Mouse (Mus musculus): ENCODE measurements around the gene Wwox. TPM values are rescaled to one million over a fixed set of nuclear protein-coding genes. Genes with fewer than 3 reads are reported as not detected.

The Wwox gene
- total RNA-seq, 2 experiments from 2014 or later: 8.7 to 10.3 TPM

DNA sequence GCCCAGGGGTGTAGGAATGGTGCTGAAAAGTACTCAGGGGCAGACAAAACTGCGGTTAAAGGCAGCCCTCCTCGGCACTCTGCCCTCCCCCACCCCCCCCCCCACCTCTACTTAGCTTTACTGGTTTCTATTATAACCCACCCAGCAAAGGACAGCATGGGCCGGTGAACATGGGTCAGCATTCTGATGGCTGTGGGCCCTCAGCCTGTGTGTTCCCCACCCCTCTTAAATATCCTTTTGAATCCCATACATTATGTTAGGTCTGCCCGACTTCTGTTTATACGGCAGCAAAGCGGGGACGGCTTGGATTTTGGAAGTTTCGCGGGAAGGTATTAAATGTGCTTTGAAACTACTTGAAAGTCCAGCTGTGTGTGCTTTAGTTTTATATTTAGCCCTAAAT lies 722.1 kb downstream of the Wwox start:
- DNase-seq: no peak

DNA sequence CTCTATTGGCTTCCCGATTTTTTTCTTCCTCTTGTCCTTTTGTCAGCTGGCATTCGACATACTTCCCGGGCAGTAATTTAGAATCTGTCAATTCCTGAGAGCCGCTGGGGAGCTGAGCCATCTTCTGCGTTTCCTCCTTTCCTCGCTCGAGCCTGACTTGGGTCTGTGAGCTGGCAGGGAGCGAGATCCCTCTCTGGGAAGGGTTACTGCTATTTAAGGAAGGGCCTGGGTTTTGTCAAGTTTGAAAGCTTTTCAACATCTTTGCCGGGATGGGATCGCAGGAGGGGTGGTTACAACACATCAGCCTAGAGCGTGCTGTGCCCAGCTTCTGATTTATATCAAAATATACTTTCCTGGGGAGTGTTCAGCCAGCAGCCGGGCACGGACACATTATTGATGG lies 725.4 kb downstream of the Wwox start:
- no peak for DNase-seq

DNA sequence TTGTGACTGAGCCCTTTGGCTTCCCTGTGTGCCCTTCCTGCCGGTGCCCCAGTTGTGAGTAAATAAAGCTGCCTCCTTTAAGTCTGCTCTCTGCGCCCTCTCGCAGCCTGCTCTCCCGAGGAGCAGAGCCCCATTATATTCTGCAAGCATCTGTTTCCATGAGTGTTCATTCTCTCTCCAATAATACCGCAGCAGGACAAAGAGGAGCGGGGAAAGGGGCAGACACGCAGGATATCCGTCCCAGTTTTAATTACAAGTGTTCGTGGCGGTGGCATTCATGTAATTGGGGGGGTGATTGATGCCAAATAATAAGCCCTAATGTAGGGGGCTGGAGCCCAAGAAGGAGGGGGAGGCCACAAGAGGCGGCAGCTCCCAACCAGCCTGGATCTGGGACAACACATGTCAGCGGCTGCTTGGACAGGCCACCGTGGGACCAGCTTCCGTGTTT lies 734.2 kb downstream of the Wwox start:
- no peak for DNase-seq

DNA sequence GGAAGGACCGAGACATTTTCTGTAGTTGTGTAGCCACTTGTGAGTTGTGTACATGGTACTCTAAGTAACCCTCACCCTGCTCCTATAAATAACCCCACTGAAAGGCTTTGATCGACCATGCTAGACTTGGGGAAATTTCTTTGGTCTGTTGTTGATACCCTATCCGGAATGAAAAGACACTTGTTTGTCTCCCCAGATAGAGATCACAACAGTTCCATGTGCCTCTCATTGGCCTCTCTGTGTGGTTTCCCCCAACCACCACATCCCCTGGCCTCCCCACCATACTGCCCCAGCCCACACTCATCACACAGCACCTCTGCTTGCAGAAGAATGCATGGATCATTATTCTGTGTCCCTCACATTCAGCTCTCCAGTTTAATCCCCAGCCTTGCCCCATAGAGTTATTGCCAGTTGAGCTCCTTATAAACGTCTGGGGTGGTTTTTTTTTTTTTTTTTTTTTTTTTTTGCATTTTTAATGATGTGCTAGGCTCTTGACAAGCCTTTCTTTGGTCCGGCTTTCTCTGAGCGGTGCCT lies 746.0 kb downstream of the Wwox start:
- no peak for DNase-seq

DNA sequence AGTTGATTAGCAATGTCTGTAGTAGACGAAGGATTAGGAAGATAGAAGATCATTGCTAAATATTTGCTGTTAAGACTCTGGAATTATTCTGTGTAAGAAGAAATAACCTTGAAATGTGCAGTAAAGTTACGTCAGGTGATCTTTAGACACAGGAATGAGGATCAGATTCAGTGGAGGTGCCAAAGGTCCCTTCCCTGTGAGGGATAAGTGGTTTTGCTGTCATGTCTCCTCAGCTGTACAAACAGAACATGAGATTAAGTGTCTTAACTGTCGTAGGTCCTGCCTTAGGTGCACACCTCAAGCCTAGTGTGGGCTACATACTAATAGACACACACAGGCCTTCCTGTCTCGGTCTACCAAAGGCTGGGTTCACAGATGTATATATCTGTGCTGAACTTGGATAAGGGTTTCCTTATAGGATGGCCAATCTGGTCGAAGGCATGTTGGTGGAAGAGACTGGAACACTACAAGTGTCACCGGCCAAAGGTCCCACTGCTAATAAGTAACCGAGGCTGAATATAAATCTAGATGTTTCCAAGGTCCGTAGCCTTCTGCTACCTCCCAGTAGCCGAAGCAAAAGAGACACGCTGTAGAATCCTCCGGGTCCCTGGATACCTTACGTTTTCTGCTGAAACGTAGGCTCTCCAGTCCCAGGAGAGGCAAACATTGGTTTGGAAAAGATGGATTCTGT lies 746.8 kb downstream of the Wwox start:
- DNase-seq: no peak

DNA sequence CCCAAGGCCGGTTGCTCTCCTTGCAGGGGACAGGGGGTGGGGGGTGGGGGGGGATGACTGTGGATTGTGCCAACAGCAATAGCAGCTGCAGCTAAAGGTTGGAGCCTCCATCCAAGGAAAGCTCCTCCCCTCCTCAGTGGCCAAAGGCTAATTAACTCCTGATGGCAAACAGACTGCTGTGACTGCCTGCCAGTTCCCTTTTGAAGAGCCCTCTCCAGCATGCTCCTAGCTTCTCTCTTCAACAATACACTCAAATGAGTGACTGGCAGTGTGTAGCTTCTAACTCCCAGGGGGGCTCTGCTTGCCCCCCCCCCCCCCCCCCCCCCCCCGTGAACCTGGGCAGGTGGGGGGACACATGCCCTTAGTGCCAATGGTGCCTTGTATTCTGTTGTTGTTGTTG lies 747.4 kb downstream of the Wwox start:
- no peak for DNase-seq

DNA sequence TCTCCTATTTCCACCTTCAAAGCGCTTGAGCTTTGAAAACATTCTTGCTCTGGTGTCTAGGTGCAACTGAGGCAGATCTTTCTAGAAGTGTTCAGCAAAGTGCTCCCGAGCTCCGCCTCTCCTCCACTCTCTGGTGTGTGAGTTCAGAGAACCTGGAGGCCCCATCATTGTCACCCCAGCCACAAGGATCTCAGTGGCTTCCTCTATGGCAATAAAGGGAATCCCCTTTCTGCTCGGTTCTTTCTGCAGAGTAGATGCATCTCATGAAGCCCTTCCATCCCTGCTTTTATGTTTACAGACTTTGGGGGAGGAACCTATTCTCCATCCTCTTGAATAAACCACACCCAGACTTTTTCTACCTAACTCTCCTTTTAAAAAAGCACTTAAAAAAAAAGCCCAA lies 749.0 kb downstream of the Wwox start:
- no peak for DNase-seq

DNA sequence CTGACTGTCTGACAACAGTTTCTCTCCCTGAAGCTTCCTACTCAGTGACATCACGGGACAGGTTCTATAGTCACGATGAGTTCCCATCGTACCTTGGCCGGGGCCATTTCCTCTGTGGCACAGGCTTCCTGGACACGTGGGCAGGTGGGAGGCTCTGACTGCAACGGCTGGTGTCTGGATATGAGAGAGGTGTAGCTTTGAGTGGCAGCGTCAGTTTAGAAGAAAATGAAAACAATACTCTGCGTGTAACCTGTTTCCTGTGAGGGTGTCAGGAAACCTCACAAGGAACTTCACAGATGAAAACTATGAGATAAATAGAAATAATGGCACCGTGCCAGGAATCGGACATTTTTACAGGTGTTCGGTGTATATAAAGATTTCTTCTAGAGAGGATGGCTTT lies 750.4 kb downstream of the Wwox start:
- DNase-seq: no peak

DNA sequence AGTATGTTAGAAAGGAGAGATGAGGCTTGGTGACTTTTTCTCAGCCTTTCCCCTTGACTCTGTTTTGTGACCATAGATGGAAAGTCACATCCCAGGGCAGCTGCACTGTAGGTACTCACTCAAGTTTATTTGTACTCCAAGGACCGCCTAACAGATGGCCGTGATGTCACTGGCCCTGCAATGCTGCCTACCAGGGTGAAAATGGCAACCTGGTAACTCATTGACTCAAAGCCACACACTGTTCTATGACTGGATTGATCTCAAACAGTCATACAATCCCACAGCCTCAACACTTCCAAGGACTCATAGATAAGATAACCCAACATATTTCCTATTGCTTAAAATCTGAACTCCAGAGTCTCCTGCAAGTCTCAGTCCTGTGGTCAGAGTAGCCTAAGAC lies 754.3 kb downstream of the Wwox start:
- no peak for DNase-seq

DNA sequence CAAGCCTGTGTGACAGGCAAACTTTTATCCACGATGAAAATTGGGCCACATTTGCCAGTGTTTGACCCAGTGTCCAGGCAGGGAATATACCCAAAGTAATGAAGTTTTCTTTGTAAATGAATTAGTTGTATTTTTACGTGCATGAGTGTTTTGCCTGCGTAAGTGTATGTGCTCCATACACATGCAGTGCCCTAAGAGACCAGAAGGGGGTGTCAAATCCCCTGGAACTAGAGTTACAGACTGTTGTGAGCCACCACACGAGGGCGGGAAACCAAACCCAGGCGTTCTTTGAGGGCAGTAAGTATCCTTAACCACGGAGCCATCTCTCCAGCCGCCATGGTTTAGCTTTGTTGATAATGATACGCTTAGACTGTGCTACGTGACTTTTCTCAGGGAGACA lies 755.9 kb downstream of the Wwox start:
- DNase-seq: no peak

DNA sequence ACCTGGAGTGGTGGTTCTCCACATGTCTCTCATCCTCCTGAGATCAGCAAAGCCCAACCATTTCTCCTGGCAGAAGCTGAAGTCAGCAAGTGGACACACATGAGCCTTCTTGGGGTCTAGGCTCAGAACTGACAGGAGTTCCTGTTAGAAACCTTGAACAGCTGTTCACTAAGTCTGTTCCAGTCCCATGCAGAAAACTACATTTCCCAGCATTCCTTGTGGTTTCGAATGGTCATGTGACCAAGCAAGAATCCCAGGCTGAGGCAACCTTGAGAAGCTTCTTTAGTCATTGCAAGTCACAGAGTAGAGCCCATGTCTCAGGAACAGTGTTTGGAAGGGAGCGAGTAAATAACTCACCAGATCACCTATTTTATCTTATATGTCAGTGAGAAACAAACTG lies 757.4 kb downstream of the Wwox start:
- no peak for DNase-seq

DNA sequence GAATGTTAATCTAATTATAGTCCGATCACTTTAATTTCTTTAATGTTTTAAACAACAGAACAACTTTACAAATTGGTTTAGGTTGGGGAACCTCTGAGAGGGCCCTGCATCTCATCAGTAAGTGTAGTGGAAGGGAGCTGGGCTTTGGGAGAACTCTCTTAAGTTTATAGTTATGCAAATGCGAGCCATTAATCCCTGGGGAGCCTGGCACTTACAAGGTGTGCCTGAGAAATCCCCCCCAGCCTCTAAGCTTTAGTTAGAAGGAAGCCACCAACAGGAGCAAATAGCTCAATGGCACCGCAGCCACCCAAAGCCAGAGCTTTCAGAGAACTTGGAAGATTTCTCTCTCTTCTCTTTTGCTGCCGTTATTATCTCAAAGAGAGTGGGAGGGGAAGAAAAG lies 759.7 kb downstream of the Wwox start:
- DNase-seq: no peak

DNA sequence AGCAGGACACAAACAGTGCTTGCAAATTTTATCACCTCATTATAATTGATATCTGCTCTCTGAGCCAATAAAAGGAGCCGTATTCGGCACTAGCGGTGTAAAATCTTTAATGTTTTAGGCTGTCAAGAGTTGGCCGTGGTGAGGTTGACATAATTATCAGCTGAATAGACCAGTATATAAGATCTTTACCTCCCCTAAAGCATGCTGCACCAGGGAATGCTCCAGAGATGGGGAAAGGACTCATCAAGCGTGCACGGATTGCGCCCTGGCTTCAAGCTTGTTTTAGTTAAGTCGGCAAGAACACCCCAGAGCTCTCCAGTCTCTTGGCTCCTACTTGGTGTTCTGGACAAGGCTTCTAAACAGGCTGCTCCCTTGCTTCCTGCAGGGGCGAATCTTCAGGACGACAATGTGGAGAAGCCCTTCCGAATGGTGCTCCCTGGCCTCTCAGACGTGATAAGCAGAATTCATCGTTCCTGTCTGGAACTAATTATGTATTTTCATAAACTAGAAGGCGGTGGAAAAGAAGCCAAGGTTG lies 760.2 kb downstream of the Wwox start:
- no peak for DNase-seq

DNA sequence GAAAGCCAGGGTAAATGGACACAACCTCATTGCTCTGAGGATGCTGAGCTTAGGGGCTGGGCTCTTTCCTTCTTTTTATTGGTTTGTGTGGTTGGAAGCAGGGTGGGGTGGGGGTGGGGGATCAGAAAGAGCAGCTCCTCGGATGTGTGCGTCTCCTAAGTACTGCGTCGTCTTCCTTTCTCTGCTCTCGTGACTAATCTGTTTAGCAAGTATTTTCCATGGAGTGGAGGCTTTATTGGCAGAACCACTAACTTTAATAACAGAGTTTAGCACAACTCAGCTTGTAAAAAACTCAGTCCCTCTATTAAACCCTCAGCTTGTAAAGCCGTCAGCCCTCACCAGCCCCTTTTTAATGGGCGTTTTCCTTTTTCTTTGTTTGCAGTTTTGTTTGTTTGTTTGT lies 762.3 kb downstream of the Wwox start:
- no peak for DNase-seq

DNA sequence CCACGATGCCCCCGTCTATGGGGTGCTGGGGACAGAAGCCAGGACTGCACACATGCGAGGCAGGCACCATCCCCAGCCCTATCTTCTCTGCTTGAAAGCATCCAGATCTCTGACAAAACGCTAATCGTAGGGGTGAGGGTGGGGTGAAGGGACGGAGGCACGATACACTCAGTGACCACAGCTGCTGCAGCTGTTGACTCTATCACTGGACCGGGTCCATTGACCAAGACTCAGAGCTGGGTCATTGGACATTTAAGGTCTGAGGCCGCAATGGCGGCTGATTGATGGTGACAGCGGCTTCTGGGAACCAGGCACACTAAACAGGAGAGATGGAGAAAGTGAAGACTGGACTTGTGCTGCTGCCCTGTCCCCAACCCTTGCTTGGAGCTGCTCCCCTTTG lies 768.0 kb downstream of the Wwox start:
- DNase-seq: no peak

DNA sequence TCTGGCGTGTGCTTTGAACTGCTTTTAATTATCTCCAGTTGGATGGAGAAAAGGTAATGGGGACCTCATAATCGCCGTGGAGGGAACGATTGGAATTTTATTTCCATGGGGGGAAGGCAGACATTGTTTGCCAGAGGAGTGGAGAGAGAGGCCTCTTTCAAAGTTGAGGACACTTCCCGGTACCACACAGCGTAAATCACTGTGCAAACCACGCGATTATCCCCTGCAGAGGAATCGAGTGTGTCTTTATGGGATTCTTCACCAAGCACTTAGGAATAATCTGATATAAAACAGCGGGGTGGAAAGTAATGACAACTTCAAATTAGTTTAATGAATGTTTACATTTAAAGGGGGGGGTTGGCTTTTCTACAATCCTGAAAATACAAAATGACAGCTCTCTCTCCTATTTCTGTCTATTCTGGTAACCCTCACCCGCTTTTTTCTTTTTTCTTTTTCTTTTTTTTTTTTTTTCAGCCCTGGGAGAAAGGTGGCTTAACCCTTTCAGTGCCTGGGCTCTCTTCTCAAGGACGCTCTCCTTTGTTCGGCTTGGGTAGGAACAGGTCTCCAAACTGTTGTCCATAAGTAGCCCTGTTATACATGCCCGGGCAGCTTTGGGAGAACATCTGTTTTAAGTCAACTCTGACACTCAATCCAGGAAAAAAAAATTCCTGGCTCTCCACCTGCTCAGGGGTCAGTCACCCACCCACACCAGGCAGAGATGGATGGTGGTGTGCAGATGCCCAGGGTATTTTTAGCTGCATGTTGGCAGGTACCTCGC lies 769.1 kb downstream of the Wwox start:
- DNase-seq: no peak

DNA sequence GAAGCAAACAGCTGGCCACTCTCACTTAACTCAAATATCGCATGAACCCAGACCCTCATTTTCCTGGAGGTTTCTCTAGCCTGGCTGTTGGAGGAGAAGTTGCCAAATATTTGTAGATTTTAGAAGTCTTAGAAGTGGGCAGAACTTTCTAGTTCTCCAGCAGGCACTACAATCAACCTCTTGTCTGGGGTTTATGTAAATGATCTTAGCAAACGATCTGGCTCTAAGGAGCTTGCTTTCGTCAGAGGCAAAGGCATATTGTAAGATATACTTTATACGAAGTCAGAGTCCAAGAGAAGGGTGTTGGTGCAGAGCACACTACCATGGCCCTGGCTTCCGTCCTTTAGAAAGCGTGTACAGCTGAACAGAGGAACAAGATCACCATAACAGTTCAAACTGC lies 770.6 kb downstream of the Wwox start:
- DNase-seq: no peak

DNA sequence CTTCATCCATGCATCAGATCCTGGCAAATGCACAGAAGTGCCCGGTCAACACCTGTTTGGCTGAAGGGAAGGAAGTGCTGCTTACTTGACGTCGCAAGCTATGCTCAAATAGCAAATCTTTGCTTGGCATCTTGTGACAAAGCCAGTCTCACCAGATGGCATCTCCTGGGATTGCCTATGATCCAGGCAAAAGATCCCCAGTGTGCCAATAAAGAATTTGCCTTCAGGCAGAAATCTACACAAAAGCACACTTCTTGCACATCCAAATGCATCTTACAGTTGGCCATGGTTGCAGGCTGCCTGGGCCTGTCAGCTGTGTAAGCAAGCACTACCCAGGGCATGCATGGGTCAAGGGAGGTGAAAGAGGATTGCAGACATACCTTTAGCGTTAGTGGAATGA lies 773.7 kb downstream of the Wwox start:
- DNase-seq: no peak

DNA sequence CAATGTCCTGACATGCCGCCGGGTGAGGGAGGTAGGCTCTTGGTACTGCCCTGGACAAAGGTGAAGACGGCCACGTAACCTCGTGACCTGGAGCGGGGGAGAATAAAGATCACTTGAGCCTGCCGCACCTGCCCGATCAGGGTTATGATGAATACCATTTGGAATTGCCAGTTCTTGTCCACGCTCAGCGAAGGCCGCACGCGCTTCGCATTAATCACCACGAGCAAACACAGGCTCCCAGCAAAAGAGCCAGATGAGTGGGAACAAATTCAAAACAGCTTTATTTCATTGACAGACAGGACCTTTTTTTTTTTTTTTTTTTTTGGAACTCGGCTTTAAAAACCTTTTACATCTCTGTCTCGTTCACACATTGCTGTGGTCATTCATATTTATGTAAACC lies 775.4 kb downstream of the Wwox start:
- no peak for DNase-seq

DNA sequence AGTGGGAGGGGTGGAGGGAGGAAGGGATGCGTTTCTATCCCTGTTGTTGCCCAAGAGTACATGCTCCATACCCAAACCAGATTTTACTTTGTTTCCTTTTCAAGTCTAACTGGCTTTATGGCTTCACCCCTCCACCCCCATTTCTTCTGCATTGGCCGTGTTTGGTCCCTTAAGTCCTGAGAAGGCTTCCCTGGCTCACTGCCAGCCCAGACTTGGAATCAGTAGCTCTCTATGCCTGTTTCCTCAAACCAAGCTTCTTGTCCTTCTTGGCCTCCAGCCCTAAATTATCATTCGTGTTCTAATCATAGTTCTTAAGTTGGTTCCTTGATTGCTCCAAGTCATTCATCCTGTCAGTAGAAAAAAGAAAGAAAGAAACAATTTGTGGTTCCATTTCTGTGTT lies 777.3 kb downstream of the Wwox start:
- no peak for DNase-seq

DNA sequence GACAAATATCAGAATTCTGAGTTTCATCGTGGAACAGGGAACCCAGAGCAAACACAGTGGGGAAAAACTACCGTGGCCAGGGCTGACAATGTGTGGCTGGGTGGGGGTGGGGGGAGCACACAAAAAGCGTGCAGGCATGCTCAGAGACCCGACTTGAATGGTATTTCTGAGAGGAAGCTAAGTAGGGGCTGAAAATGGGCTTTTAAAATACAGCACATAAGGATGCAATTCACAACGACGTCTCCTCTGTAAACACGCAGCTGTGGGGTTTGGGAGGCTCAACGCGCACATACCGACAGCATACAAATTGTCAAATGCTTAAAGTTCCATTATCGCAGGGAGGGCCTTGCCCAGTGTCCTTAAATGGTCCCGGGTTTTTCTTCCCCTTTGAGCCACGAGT lies 783.1 kb downstream of the Wwox start:
- DNase-seq: no peak

DNA sequence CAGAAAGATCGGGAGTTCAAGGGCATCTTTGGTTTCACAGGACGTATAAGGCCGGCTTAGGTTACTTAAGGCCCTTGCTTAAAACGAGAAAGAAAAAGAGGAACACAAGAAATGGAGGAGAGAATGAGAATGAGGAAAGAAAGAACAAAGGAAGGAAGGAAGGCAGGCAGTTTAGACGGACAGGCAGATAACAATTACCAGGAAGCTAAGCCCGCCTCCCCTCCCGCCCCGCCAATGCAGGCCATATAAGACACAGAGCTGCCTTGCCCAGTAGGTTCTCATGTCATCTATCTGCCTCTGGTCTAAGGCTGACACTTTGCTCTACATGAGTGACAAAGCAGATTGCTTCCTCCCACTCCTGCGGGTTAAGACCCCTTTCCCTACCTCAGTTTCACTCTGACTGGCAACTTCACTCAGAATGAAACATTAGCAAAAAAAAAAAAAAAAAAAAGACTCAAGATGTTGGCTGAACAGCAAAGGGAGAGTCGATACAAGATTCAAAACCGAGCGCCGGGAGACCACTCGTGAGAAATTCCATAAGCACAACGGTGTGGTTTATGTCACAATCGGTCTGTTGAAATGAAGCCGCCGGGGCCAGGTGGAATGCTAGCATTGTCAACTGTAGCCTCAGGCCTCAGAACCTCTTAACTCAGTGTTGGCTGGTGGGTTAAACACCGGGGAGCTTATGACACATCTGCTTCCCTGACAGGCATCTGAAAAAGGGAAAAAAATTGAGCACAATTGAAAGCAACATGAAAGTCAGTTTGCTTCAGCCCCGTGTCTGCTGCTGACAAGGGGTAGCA lies 787.5 kb downstream of the Wwox start:
- no peak for DNase-seq

DNA sequence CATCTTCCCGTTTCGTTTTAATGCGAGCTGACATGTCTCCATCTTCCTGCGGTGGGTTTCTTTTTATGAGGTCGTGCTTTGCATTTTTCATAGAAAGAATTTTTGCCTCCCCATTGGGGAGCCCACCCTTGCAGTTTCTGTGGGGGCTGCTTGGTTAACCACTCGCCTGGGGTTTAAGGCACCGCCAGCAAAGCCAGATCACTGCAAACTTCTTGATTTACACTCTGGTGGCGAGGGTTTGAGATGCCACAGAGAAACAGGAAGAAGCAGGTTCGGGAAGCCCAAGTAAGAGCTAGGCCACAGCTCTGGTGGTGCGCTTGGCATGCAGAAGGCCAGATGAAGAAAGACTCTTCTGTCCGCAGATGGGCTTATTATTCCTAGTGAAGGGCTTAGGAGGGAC lies 789.4 kb downstream of the Wwox start:
- no peak for DNase-seq
